Comparison of ENCODE assay signal across 17 mouse cellular contexts in the genomic region with DNA sequence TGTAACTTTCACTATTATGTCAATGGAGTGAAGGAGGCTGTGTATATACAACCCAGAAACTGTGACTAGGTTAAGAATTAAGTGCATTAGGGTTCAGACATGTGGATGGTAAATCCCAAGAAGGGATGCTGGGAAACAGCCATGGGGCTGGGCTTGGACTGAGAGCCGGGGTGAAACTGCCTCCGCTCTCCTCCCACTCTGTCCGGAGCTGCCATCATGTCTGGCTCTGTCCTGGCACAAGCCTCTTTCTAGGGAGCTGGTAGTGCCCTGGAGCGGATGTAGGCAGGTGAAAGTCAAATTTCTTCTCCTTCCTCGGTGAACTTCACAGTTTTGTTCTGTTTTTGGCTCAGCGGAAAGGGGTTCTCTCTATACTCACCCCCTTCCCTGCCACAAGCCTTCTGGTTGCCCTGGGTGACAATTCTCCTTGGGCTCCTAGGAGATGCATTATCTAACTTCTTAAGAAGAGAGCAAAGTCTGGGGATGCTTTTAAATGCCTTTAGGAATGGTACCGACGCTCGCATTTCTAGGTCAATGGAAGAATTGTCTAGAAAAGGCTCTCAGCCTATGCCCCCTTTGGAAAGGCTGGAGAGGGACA. TPM values are rescaled to one million over a fixed set of nuclear protein-coding genes. Genes with fewer than 3 reads are reported as not detected.
DNase-seq lines count a peak whose midpoint lies in the region; ATAC-seq and TF ChIP-seq lines count a peak whose summit lies in the region.
"Had no signal": no experiment of that assay in that cellular context is flagged by ENCODE, and none has a peak within 500 bp of the region (broad histone marks: within the 10 kb centered on the region; RNA-seq: fewer than 3 reads in every experiment).

No protein-coding gene starts in this region.

- H3K27ac ChIP-seq in forebrain, embryonic 11.5 days (ENCODE audit: low read depth, low read length) = peak overlapping the region; percentile 47; the same call in 1 of the 2 replicates
- no peak overlapping the region for H3K27ac ChIP-seq in forebrain, embryonic 13.5 days
- H3K27ac ChIP-seq in hindbrain, embryonic 13.5 days = peak overlapping the region; percentile 61
- H3K27ac ChIP-seq in midbrain, embryonic 13.5 days = peak overlapping the region; percentile 69
- peak overlapping the region; percentile 67 for H3K27ac ChIP-seq in neural tube, embryonic 15.5 days (replicated peaks)
- H3K27ac ChIP-seq: forebrain, embryonic 15.5 days; left cerebral cortex, adult 2 months; liver, embryonic 15.5 days; stomach, postnatal 0 days had no signal

- ATAC-seq in forebrain, embryonic 11.5 days (replicated peaks; ENCODE audit: low FRiP score) = peak; percentile 26; the same call in 1 of the 2 replicates
- no peak; the same call in 1 of the 2 replicates for ATAC-seq in forebrain, embryonic 13.5 days
- ATAC-seq in hindbrain, embryonic 13.5 days (ENCODE audit: low FRiP score) = 0 out of 2 replicates have a peak, but pooled peaks have one; percentile 37
- peak; percentile 41 for ATAC-seq in midbrain, embryonic 13.5 days
- peak; percentile 44 for ATAC-seq in neural tube, embryonic 15.5 days (ENCODE audit: low FRiP score)
- ATAC-seq: forebrain, embryonic 15.5 days had no signal

- H3K4me3 ChIP-seq in forebrain, embryonic 11.5 days (ENCODE audit: low read depth, low read length) = no peak overlapping the region
- no peak overlapping the region for H3K4me3 ChIP-seq in forebrain, embryonic 13.5 days
- H3K4me3 ChIP-seq in hindbrain, embryonic 13.5 days = no peak overlapping the region
- no peak overlapping the region for H3K4me3 ChIP-seq in midbrain, embryonic 13.5 days (replicated peaks)
- no peak overlapping the region for H3K4me3 ChIP-seq in neural tube, embryonic 15.5 days (replicated peaks)
- no peak overlapping the region for H3K4me3 ChIP-seq in lung, adult 2 months (replicated peaks; ENCODE audit: extremely low read depth, low read depth, low read length)
- H3K4me3 ChIP-seq: forebrain, embryonic 15.5 days; left cerebral cortex, adult 2 months; liver, embryonic 15.5 days; megakaryocyte, embryonic 14.5 days had no signal

- intact Hi-C loops in left cerebral cortex, postnatal 14 days (cut with DNase I) = no loop called here

- H3K4me1 ChIP-seq in forebrain, embryonic 11.5 days (replicated peaks; ENCODE audit: control insufficient read depth, insufficient read depth, low read length) = peaks cover 10% of the 10 kb centered on the region
- peaks cover 21% of the 10 kb centered on the region for H3K4me1 ChIP-seq in forebrain, embryonic 13.5 days
- peaks cover 22% of the 10 kb centered on the region for H3K4me1 ChIP-seq in hindbrain, embryonic 13.5 days (replicated peaks)
- peaks cover 28% of the 10 kb centered on the region for H3K4me1 ChIP-seq in midbrain, embryonic 13.5 days (replicated peaks)
- no peaks in the 10 kb centered on the region; the same call in 1 of the 2 replicates for H3K4me1 ChIP-seq in neural tube, embryonic 15.5 days
- no peaks in the 10 kb centered on the region for H3K4me1 ChIP-seq in lung, adult 2 months (ENCODE audit: control insufficient read depth, insufficient read depth, low read length)
- H3K4me1 ChIP-seq: forebrain, embryonic 15.5 days; liver, embryonic 15.5 days had no signal

- H3K9me3 ChIP-seq in forebrain, embryonic 11.5 days (ENCODE audit: control insufficient read depth, low read length) = no peaks in the 10 kb centered on the region
- no peaks in the 10 kb centered on the region for H3K9me3 ChIP-seq in forebrain, embryonic 13.5 days (replicated peaks)
- H3K9me3 ChIP-seq in hindbrain, embryonic 13.5 days = no peaks in the 10 kb centered on the region
- no peaks in the 10 kb centered on the region for H3K9me3 ChIP-seq in midbrain, embryonic 13.5 days
- H3K9me3 ChIP-seq in neural tube, embryonic 15.5 days (replicated peaks) = no peaks in the 10 kb centered on the region
- H3K9me3 ChIP-seq: forebrain, embryonic 15.5 days; liver, embryonic 15.5 days; megakaryocyte, embryonic 14.5 days had no signal

- WGBS in forebrain, embryonic 11.5 days = 53% methylated on average over 9 of the region's 9 CpGs
- 27% methylated on average over 9 of the region's 9 CpGs for WGBS in forebrain, embryonic 13.5 days
- WGBS in hindbrain, embryonic 13.5 days = 36% methylated on average over 9 of the region's 9 CpGs
- 17% methylated on average over 9 of the region's 9 CpGs for WGBS in midbrain, embryonic 13.5 days
- WGBS in neural tube, embryonic 15.5 days = 30% methylated on average over 9 of the region's 9 CpGs
- WGBS in lung, adult 2 months = 80% methylated on average over 9 of the region's 9 CpGs

- no peak for DNase-seq in forebrain, embryonic 11.5 days (ENCODE audit: low spot score)
- DNase-seq in lung, adult 2 months = no peak
- DNase-seq in left cerebral cortex, postnatal 14 days (ENCODE audit: low spot score in 2 of 2) = no peak
- DNase-seq: adrenal gland, postnatal 10 days; kidney, adult 11 months; kidney, postnatal 14 days; lung, postnatal 10 days; thymus, postnatal 4 days had no signal

- no peaks in the 10 kb centered on the region for H3K27me3 ChIP-seq in forebrain, embryonic 11.5 days (ENCODE audit: control insufficient read depth, insufficient read depth, low read length)
- no peaks in the 10 kb centered on the region for H3K27me3 ChIP-seq in forebrain, embryonic 13.5 days
- no peaks in the 10 kb centered on the region for H3K27me3 ChIP-seq in hindbrain, embryonic 13.5 days
- H3K27me3 ChIP-seq in midbrain, embryonic 13.5 days = no peaks in the 10 kb centered on the region
- H3K27me3 ChIP-seq in neural tube, embryonic 15.5 days (replicated peaks) = no peaks in the 10 kb centered on the region
- H3K27me3 ChIP-seq: forebrain, embryonic 15.5 days; liver, embryonic 15.5 days; megakaryocyte, embryonic 14.5 days had no signal

- no peak overlapping the region for H3K9ac ChIP-seq in forebrain, embryonic 11.5 days (ENCODE audit: low read length)
- H3K9ac ChIP-seq in forebrain, embryonic 13.5 days = no peak overlapping the region
- H3K9ac ChIP-seq in hindbrain, embryonic 13.5 days = no peak overlapping the region
- no peak overlapping the region for H3K9ac ChIP-seq in midbrain, embryonic 13.5 days (replicated peaks)
- no peak overlapping the region for H3K9ac ChIP-seq in neural tube, embryonic 15.5 days (replicated peaks)
- H3K9ac ChIP-seq: forebrain, embryonic 15.5 days; liver, embryonic 15.5 days had no signal

- no peaks in the 10 kb centered on the region for H3K36me3 ChIP-seq in forebrain, embryonic 11.5 days (ENCODE audit: control insufficient read depth, insufficient read depth, low read length)
- no peaks in the 10 kb centered on the region for H3K36me3 ChIP-seq in forebrain, embryonic 13.5 days (ENCODE audit: poor library complexity, severe bottlenecking)
- H3K36me3 ChIP-seq in hindbrain, embryonic 13.5 days = no peaks in the 10 kb centered on the region
- H3K36me3 ChIP-seq in midbrain, embryonic 13.5 days = no peaks in the 10 kb centered on the region
- H3K36me3 ChIP-seq in neural tube, embryonic 15.5 days = no peaks in the 10 kb centered on the region
- H3K36me3 ChIP-seq: forebrain, embryonic 15.5 days; liver, embryonic 15.5 days had no signal

- no peak for TF ChIP-seq POLR2A in lung, adult 2 months (IDR thresholded peaks at IDR 0.05; ENCODE audit: borderline replicate concordance, extremely low read depth, low read depth, low read length)

- no peak for TF ChIP-seq CTCF in lung, adult 2 months (IDR thresholded peaks at IDR 0.05; ENCODE audit: insufficient read depth, low read length)

- H3K4me2 ChIP-seq in forebrain, embryonic 11.5 days (ENCODE audit: low read depth, low read length, severe bottlenecking) = no peak overlapping the region
- H3K4me2 ChIP-seq in forebrain, embryonic 13.5 days = no peak overlapping the region
- H3K4me2 ChIP-seq in hindbrain, embryonic 13.5 days = no peak overlapping the region
- H3K4me2 ChIP-seq in midbrain, embryonic 13.5 days (replicated peaks) = peak overlapping the region; percentile 15; the same call in 1 of the 2 replicates
- no peak overlapping the region for H3K4me2 ChIP-seq in neural tube, embryonic 15.5 days
- H3K4me2 ChIP-seq: forebrain, embryonic 15.5 days; liver, embryonic 15.5 days had no signal

RNA-seq across cellular contexts. Expression of gene Npl, which starts 10.0 kb away (rescaled TPM):
- polyA plus RNA-seq in forebrain, embryonic 11.5 days (2014; fragmentation: Nextera tagmentation; extraction: Ambion mirVana) = 12.4 and 14.3 TPM in 2 replicates
- polyA plus RNA-seq in forebrain, embryonic 13.5 days (2015; fragmentation: Nextera tagmentation; extraction: Ambion mirVana) = 6.6 and 7.8 TPM in 2 replicates
- 14.0 and 14.4 TPM in 2 replicates for polyA plus RNA-seq in hindbrain, embryonic 13.5 days (2015; fragmentation: Nextera tagmentation; extraction: Ambion mirVana)
- 10.0 and 12.2 TPM in 2 replicates for polyA plus RNA-seq in midbrain, embryonic 13.5 days (2015; fragmentation: Nextera tagmentation; extraction: Ambion mirVana)
- polyA plus RNA-seq in neural tube, embryonic 15.5 days (2015; fragmentation: Nextera tagmentation; extraction: Ambion mirVana) = 14.4 and 16.9 TPM in 2 replicates
- polyA plus RNA-seq in lung, adult 2 months (2012; rRNA removed) = 1.0 and 1.1 TPM in 2 replicates
- 1 to 10 TPM; 6.0 to 8.1 TPM for total RNA-seq in left cerebral cortex, postnatal 14 days (2021)

RNA-seq across cellular contexts. Expression of gene Dhx9, which starts 52.4 kb away (rescaled TPM):
- polyA plus RNA-seq in forebrain, embryonic 11.5 days (2014; fragmentation: Nextera tagmentation; extraction: Ambion mirVana) = 27.5 and 29.5 TPM in 2 replicates
- 55.5 and 59.0 TPM in 2 replicates for polyA plus RNA-seq in forebrain, embryonic 13.5 days (2015; fragmentation: Nextera tagmentation; extraction: Ambion mirVana)
- polyA plus RNA-seq in hindbrain, embryonic 13.5 days (2015; fragmentation: Nextera tagmentation; extraction: Ambion mirVana) = 41.5 and 47.7 TPM in 2 replicates
- 51.6 and 53.7 TPM in 2 replicates for polyA plus RNA-seq in midbrain, embryonic 13.5 days (2015; fragmentation: Nextera tagmentation; extraction: Ambion mirVana)
- 27.0 and 27.5 TPM in 2 replicates for polyA plus RNA-seq in neural tube, embryonic 15.5 days (2015; fragmentation: Nextera tagmentation; extraction: Ambion mirVana)
- 8.0 and 16.1 TPM in 2 replicates for polyA plus RNA-seq in lung, adult 2 months (2012; rRNA removed)
- total RNA-seq in left cerebral cortex, postnatal 14 days (2021) = 100 to 1,000 TPM; 105 to 107 TPM
